ENCODE assay signal across 9 mouse cellular contexts in the genomic region with DNA sequence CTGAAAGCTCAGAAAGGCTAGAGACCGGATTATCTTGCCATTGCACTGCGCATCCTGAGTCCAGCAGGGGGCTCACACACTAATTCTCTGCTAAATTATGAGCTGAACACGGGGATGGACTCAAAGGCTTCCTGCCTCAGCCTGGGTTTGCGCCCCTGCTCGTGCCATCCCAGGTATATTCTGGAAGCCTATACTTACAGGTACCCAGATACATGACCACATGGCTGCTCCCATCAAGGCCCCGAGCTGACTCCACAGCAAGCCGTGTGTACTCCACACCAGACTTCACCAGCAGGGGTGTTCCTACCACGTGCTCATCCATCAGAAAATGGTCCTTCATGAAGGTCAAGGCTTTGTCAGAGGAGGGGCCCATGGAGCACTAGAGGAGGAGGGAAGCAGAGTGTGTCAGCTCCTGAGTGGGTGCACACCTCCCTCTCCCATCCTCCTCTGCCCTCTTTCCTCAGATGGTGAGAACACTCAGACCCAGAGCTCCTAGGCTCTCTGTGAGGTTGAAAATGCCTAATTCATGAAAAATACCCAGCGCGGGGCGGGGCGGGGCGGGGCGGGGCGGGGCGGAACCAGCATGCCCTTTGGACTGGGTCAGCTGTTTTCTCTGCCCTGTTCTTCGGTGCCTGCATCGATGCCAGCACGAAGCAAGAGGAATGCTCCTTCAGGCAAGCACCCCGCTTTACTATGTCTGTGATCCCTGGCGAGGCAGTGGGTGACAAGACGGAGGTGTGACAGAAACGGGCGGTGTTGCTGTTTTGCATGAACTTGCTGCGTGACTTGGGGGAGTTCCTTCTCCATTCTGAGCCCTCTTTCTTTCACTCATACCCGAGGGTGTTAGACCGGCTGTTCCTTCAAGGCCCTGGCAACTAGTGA. TPM values are rescaled to one million over a fixed set of nuclear protein-coding genes. Genes with fewer than 3 reads are reported as not detected.
DNase-seq lines count a peak whose midpoint lies in the region; ATAC-seq and TF ChIP-seq lines count a peak whose summit lies in the region.
"Had no signal": no experiment of that assay in that cellular context is flagged by ENCODE, and none has a peak within 500 bp of the region (broad histone marks: within the 10 kb centered on the region; RNA-seq: fewer than 3 reads in every experiment).

No protein-coding gene starts in this region.

- peak overlapping the region; percentile 44 for H3K9ac ChIP-seq in heart, embryonic 16.5 days (ENCODE audit: low read length)

- TF ChIP-seq CTCF in thymus, adult 2 months (IDR thresholded peaks at IDR 0.05; ENCODE audit: borderline replicate concordance, control insufficient read depth, extremely low read depth, insufficient read depth, low read length, poor library complexity), result peak; percentile 57; the same call in 1 of the 2 replicates

- no peak for ATAC-seq in heart, embryonic 16.5 days (replicated peaks; ENCODE audit: extremely low read depth, insufficient read depth, low FRiP score)

- WGBS in thymus, adult 2 months, result 42% methylated on average over 27 of the region's 27 CpGs
- 14% methylated on average over 27 of the region's 27 CpGs for WGBS in heart, embryonic 16.5 days
- WGBS in macrophage (ENCODE audit: missing documents), result 10% methylated on average over 27 of the region's 27 CpGs

- H3K36me3 ChIP-seq in thymus, adult 2 months (ENCODE audit: control insufficient read depth, insufficient read depth, low read length), result no peaks in the 10 kb centered on the region
- H3K36me3 ChIP-seq in heart, embryonic 16.5 days (ENCODE audit: control insufficient read depth, insufficient read depth), result no peaks in the 10 kb centered on the region
- H3K36me3 ChIP-seq in macrophage (ENCODE audit: inconsistent target), result peaks cover 21% of the 10 kb centered on the region

- H3K9me3 ChIP-seq in heart, embryonic 16.5 days (replicated peaks; ENCODE audit: control insufficient read depth, low read length), result no peaks in the 10 kb centered on the region

- no peak overlapping the region for H3K27ac ChIP-seq in thymus, adult 2 months (ENCODE audit: control insufficient read depth, insufficient read depth, low read length)
- H3K27ac ChIP-seq in heart, embryonic 16.5 days (ENCODE audit: low read length), result no peak overlapping the region
- peak overlapping the region; percentile 55 for H3K27ac ChIP-seq in macrophage

- DNase-seq in thymus, adult 2 months, result peak; percentile 60
- no peak for DNase-seq in thymus, adult 18-20 months
- peak; percentile 20 for DNase-seq in c-Kit-positive CD71-positive TER-119-positive erythroid progenitor cells, embryonic 14.5 days (ENCODE audit: low spot score)
- DNase-seq in kidney, postnatal 14 days, result peak; percentile 66
- DNase-seq in right cerebral cortex, postnatal 4 days, result peak; percentile 38
- DNase-seq in cerebellum, adult 11-12 months, result no peak

- TF ChIP-seq POLR2A in thymus, adult 2 months (IDR thresholded peaks at IDR 0.05; ENCODE audit: control insufficient read depth, extremely low read depth, insufficient read depth, low read length, poor library complexity), result no peak

- H3K4me1 ChIP-seq in thymus, adult 2 months (replicated peaks; ENCODE audit: control insufficient read depth, insufficient read depth, low read length), result peaks cover 11% of the 10 kb centered on the region
- H3K4me1 ChIP-seq in heart, embryonic 16.5 days (ENCODE audit: control insufficient read depth, insufficient read depth, low read length), result peaks cover 11% of the 10 kb centered on the region

- H3K27me3 ChIP-seq in thymus, adult 2 months (ENCODE audit: control insufficient read depth, insufficient read depth, low read length), result no peaks in the 10 kb centered on the region
- H3K27me3 ChIP-seq in heart, embryonic 16.5 days (ENCODE audit: control insufficient read depth, insufficient read depth, low read length), result no peaks in the 10 kb centered on the region

- no peak overlapping the region for H3K4me3 ChIP-seq in thymus, adult 2 months (ENCODE audit: control insufficient read depth, insufficient read depth, low read length)
- H3K4me3 ChIP-seq in heart, embryonic 16.5 days (ENCODE audit: low read length), result peak overlapping the region; percentile 28
- H3K4me3 ChIP-seq in macrophage (ENCODE audit: inconsistent target), result peak overlapping the region; percentile 23

- no peaks in the 10 kb centered on the region; the same call in 1 of the 2 replicates for H3K79me2 ChIP-seq in macrophage (ENCODE audit: inconsistent target)

- peak overlapping the region; percentile 57 for H3K4me2 ChIP-seq in heart, embryonic 16.5 days (ENCODE audit: low read depth, low read length)

RNA-seq across cellular contexts. Expression of gene Slc25a44, which starts 15.8 kb away (rescaled TPM):
- 30.8 and 32.5 TPM in 2 replicates for polyA plus RNA-seq in thymus, adult 2 months (2012; rRNA removed)
- 13.3 and 13.7 TPM in 2 replicates for polyA plus RNA-seq in heart, embryonic 16.5 days (2015; fragmentation: Nextera tagmentation; extraction: Ambion mirVana)
- total RNA-seq in macrophage (2018; cell fraction: chromatin; rRNA removed), result 10 to 100 TPM; 11.1 to 30.9 (median 17.3) TPM
- total RNA-seq in macrophage (2018; cell fraction: cytosol; rRNA removed), result 10 to 100 TPM; 26.0 to 45.2 (median 33.0) TPM
- total RNA-seq in macrophage (2018; cell fraction: nucleus; rRNA removed), result 10 to 100 TPM; 17.6 to 42.3 (median 27.8) TPM
- 23.0 to 38.3 TPM (median 30.3 TPM) in 3 replicates for polyA plus RNA-seq in macrophage (2018)

RNA-seq across cellular contexts. Expression of gene Sema4a, which starts 20.2 kb away (rescaled TPM):
- polyA plus RNA-seq in thymus, adult 2 months (2012; rRNA removed), result 99.3 and 109 TPM in 2 replicates
- polyA plus RNA-seq in heart, embryonic 16.5 days (2015; fragmentation: Nextera tagmentation; extraction: Ambion mirVana), result 3.0 and 3.7 TPM in 2 replicates
- total RNA-seq in macrophage (2018; cell fraction: chromatin; rRNA removed), result 100 to 1,000 TPM in 6 of 26 experiments, 10 to 100 TPM in 20; 12.4 to 193 (median 60.3) TPM
- 10 to 100 TPM in 19 of 26 experiments, 1 to 10 TPM in 7; 8.5 to 33.5 (median 15.5) TPM for total RNA-seq in macrophage (2018; cell fraction: cytosol; rRNA removed)
- 100 to 1,000 TPM in 3 of 26 experiments, 10 to 100 TPM in 23; 24.0 to 139 (median 65.3) TPM for total RNA-seq in macrophage (2018; cell fraction: nucleus; rRNA removed)
- polyA plus RNA-seq in macrophage (2018), result 7.3 to 33.5 TPM (median 7.7 TPM) in 3 replicates

RNA-seq across cellular contexts. Expression of gene Pmf1, which starts 30.6 kb away (rescaled TPM):
- polyA plus RNA-seq in thymus, adult 2 months (2012; rRNA removed), result 138 and 151 TPM in 2 replicates
- polyA plus RNA-seq in heart, embryonic 16.5 days (2015; fragmentation: Nextera tagmentation; extraction: Ambion mirVana), result 98.2 and 98.4 TPM in 2 replicates
- total RNA-seq in macrophage (2018; cell fraction: chromatin; rRNA removed), result 10 to 100 TPM in 18 of 26 experiments, 1 to 10 TPM in 8; 3.6 to 33.6 (median 15.7) TPM
- total RNA-seq in macrophage (2018; cell fraction: cytosol; rRNA removed), result 10 to 100 TPM; 11.9 to 27.4 (median 19.5) TPM
- total RNA-seq in macrophage (2018; cell fraction: nucleus; rRNA removed), result 10 to 100 TPM in 15 of 26 experiments, 1 to 10 TPM in 11; 4.3 to 40.2 (median 12.1) TPM
- polyA plus RNA-seq in macrophage (2018), result 20.9 to 38.7 TPM (median 26.5 TPM) in 3 replicates

RNA-seq across cellular contexts. Expression of gene Bglap, which starts 56.5 kb away (rescaled TPM):
- polyA plus RNA-seq in thymus, adult 2 months (2012; rRNA removed), result 1.5 and 2.7 TPM in 2 replicates
- polyA plus RNA-seq in heart, embryonic 16.5 days (2015; fragmentation: Nextera tagmentation; extraction: Ambion mirVana), result not detected in 2 replicates
- not detected for total RNA-seq in macrophage (2018; cell fraction: chromatin; rRNA removed)
- total RNA-seq in macrophage (2018; cell fraction: cytosol; rRNA removed), result not detected
- not detected for total RNA-seq in macrophage (2018; cell fraction: nucleus; rRNA removed)
- polyA plus RNA-seq in macrophage (2018), result not detected in 3 replicates
- total RNA-seq: layer of hippocampus, adult 18-20 months had no signal

Comparison
In these comparisons a context has a peak if more than half of its experiments do, and no peak if none do; other contexts are left out.
1. DNase-seq: peak in thymus, adult 2 months (single experiment), c-Kit-positive CD71-positive TER-119-positive erythroid progenitor cells, embryonic 14.5 days (single experiment), kidney, postnatal 14 days (single experiment) and right cerebral cortex, postnatal 4 days (single experiment); none in thymus, adult 18-20 months (0 of 2) and cerebellum, adult 11-12 months (single experiment).